Mouse (Mus musculus): Measurements from ENCODE around the gene Myh7b.
"Not testable (repeated sequence)": the region's sequence is repeated elsewhere in the genome, so short reads cannot be mapped to it uniquely, and the experiment has no call there.

Myh7b gene

GRCm38 (mm10) chr2:155605236-155605589 lies 5.8 kb upstream of the Myh7b start:
- not testable (repeated sequence) for DNase-seq

GRCm38 (mm10) chr2:155606360-155606759 lies 4.7 kb upstream of the Myh7b start:
- DNase-seq: peak; percentile 61

- no peak for DNase-seq
These were observed 980 bp downstream of the Myh7b start for GRCm38 (mm10) chr2:155611834-155612550.

DNA sequence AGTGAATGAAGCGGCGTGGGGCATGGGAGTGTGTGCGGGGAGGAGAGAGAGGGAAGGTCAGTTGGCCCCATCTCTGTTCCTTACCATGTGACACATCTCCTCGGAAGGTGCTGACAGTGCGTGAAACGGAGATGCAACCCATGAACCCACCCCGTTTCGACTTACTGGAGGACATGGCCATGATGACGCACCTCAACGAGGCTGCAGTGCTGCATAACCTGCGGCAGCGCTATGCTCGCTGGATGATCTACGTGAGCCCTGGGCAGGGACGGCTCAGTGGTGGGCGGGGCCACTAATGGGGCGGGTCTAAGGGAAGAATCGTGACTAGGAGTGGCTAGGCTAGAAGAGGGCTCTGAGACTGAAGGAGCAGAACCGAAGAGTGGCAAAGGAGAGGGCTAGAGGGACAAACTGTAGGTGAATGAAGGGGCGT lies 2.3 kb downstream of the Myh7b start:
- peak; percentile 53 for DNase-seq

GRCm38 (mm10) chr2:155613953-155614352 lies 2.9 kb downstream of the Myh7b start:
- DNase-seq: no peak

DNA sequence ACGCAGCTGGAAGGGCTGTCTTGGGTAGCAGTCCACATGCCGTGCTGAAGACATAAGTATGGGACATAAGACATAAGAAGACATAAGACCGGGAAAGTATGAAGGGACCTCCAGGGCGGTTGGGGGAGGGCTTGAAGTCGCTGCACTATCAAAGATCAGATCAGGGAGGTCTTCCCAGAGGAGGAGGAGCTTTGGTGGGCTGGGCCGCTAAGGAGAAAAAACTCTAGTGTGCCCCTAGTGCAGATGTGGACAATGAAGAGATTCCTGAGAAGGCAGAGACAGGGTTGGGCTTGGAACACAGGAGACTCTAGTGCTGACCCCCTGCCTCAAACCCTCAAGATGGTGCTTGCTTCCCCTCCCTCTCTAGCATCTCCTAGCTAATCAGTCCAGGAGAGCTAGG lies 6.0 kb downstream of the Myh7b start:
- DNase-seq: no peak

DNA sequence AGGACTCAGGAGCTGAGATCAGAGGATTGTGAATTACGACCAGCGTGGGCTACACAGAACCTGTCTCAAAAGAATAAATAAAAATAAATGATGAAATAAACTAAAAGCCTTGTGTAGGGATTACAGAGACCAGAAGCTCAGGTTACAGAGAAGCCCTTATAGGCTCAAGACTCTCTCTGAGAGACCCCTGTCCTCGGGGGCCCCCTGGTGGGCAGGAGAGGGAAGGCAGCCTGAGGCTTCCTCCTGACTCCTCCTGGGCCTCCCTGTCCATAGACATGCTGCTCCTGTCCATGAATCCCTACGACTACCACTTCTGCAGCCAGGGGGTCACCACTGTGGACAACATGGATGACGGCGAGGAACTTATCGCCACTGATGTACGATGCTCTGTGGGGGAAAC lies 8.8 kb downstream of the Myh7b start:
- DNase-seq: peak; percentile 82

DNA sequence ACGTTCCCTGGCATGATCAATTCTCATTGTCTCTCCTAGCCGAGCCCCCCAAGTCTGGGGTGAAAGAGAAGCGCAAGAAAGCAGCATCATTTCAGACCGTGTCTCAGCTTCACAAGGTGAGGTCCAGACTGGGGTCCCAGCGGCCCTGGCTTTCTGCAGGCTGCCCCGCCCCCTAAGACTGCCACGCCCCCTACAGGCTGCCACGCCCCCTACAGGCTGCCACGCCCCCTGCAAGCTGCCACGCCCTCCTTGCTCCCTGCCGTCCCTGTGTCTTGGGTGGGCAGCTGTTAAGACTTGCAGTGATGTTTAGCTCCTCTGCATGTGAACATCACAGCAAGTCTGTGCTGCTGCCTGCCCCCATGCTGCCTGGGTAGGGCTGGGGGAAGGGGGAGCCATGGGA lies 11.6 kb downstream of the Myh7b start:
- no peak for DNase-seq

GRCm38 (mm10) chr2:155623996-155624395 lies 13.0 kb downstream of the Myh7b start:
- no peak for DNase-seq

DNA sequence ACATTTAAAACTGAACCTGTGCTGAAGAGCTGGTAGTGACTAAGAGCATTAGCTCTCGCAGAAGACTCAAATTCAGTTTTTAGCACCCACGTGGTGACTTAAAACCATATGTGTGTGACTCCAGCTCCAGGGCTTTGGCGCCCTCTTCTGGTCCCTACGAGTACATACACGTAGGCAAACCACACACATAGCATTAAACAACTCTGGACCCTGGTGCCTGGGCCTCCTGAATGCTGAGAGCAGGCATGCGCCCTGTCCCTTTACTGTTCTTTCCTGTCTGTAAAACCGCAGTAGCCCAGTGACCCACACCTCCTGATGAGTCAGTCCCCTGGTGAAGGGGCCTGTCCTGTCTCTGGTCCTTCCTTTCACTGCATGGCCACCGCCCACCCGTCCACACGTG lies 13.7 kb downstream of the Myh7b start:
- no peak for DNase-seq

- no peak for DNase-seq
These were observed 15.3 kb downstream of the Myh7b start for GRCm38 (mm10) chr2:155626277-155626676.

DNA sequence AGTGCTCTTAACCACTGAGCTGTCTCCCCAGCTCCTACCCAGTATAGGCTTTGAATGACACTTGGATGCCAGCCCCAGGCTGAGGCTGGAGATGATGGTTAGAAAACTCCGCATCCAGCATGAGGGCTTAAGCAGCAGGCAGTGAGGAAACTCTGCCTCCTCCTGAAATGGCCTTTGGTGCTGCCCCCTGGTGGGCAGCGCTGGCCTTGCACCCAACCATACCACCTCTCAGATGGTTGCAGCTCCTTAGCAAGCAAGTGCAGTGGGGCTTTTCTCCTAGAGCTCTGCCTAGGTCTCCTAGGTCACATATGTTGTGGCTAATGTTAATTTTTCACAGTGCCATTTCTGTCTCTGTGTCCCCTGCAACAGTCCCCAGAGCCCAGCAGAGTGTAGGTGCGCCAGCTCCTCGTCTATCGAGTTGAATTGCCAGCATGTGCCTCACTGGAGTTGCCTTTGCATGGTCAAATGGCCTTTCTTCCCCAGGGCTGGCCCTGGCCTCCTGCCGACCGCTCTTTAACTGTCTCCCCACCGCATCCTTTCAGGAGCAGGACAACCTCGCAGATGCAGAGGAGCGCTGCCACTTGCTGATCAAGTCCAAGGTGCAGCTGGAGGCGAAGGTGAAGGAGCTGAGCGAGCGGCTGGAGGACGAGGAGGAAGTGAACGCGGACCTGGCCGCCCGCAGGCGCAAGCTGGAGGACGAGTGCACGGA lies 16.2 kb downstream of the Myh7b start:
- peak; percentile 62 for DNase-seq

DNA sequence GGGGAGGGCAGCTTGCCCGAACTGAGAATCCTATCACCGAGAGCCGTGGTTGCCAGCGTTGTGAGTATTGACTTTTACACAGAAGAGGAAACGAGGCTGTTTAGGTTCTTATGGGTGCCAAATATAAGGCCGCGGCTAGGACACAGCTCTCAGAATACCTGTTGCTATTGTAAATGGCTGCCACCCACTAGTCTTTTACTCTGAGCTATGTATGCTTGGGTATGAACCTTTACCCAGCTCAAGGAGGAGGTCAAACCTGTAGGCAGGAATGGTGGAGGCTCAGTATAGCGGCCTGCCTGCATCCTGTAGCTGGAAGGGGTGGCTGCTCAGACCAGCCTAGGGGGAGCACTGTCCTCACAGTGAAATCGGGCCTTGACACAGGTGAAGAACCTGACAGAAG lies 17.1 kb downstream of the Myh7b start:
- DNase-seq: no peak

- no peak for DNase-seq
These were observed 17.5 kb downstream of the Myh7b start for GRCm38 (mm10) chr2:155628519-155628918.

- DNase-seq: peak; percentile 83
These were observed 18.2 kb downstream of the Myh7b start for GRCm38 (mm10) chr2:155629231-155629661.

DNA sequence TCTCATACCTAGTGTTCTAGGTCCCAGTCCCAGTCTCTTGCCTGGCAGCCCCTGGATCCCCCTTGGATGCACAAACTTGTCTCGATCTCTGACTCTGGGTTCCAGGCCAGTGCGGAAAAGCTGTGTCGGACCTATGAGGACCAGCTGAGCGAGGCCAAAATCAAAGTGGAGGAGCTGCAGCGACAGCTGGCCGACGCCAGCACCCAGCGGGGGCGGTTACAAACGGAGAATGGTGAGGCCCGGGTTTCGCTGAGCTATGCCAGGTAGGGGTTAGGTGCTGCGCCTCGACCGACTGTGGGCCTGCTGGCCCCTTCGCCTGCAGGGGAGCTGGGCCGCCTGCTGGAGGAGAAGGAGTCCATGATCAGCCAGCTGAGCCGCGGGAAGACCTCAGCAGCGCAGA lies 19.1 kb downstream of the Myh7b start:
- no peak for DNase-seq

DNA sequence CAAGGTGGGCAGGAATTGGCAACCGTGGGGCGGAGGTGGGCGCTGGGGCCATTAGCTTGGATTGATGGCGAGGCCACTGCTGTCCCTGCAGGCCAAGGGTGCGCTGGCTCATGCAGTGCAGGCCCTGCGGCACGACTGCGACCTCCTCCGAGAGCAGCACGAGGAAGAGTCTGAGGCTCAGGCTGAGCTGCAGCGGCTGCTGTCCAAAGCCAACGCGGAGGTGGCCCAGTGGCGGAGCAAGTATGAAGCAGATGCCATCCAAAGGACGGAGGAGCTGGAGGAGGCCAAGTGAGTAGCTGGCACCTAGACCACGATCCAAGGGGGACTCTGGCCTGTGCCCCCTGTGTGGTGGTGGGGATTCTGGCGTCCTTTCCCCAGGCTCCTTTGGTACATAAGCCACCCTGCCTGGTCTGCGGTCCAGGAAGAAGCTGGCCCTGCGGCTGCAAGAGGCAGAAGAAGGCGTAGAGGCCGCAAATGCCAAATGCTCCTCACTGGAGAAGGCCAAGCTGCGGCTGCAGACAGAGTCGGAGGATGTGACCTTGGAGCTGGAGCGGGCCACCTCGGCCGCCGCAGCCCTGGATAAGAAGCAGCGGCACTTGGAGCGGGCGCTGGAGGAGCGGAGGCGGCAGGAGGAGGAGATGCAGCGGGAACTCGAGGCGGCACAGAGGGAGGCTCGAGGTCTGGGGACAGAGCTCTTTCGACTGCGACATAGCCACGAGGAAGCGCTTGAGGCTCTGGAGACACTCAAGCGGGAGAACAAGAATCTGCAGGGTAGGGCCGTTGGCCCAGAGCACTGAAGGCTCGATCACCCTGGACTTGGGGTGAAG lies 19.8 kb downstream of the Myh7b start:
- DNase-seq: no peak

DNA sequence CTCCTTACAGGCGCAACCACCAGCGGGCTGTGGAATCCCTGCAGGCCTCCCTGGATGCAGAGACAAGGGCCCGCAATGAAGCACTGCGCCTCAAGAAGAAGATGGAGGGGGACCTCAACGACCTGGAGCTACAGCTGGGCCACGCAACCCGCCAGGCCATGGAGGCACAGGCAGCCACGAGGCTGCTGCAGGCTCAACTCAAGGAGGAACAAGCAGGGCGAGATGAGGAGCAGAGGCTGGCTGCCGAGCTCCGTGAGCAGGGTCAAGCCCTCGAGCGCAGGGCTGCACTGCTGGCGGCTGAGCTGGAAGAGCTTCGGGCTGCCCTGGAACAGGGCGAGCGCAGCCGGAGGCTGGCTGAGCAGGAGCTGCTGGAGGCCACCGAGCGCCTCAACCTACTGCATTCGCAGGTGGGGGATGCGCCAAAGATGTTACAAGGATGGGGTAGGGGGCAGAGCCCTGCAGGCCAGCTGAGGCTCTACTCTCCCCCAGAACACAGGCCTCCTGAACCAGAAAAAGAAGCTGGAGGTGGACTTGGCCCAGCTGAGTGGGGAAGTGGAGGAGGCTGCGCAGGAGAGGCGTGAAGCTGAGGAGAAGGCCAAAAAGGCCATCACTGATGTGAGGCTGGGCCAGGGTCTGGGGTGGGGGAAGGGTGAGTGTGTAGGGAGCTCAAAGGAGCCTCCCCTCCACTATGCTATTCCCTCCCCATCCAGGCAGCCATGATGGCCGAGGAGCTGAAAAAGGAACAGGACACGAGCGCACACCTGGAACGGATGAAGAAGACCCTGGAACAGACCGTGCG lies 21.3 kb downstream of the Myh7b start:
- DNase-seq: no peak

DNA sequence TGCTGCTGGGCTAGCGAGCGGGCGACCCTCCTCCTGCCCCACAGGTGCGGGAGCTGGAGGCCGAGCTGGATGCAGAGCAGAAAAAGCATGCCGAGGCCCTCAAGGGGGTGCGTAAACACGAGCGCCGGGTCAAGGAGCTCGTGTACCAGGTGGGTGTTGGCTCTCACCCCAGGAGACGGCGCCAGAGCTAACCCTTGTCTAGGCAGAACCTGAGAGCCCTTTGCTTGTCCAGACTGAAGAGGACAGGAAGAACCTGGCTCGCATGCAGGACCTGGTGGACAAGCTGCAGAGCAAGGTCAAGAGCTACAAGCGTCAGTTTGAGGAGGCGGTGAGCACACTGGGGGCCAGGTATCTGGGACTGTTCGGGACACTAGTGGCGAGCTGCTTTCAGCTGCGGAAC lies 22.1 kb downstream of the Myh7b start:
- DNase-seq: no peak

DNA sequence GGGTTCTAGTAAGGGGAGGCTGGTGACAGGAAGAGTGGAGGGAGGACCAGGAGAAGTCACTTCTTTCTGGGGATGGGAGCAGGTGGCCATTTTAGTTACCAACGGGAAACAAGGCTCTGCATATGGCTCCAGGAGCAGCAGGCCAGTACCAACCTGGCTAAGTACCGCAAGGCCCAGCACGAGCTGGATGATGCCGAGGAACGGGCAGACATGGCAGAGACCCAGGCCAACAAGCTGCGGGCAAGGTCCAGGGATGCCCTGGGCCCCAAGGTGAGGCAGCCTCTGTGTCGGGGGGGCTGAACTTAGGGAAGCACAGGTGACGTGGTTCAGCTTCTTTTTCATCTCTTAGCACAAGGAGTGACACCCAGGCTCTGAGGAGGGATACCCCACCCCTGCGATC lies 22.7 kb downstream of the Myh7b start:
- no peak for DNase-seq

GRCm38 (mm10) chr2:155634562-155634961 lies 23.6 kb downstream of the Myh7b start:
- no peak for DNase-seq

GRCm38 (mm10) chr2:155635961-155636360 lies 24.9 kb downstream of the Myh7b start:
- no peak for DNase-seq

DNA sequence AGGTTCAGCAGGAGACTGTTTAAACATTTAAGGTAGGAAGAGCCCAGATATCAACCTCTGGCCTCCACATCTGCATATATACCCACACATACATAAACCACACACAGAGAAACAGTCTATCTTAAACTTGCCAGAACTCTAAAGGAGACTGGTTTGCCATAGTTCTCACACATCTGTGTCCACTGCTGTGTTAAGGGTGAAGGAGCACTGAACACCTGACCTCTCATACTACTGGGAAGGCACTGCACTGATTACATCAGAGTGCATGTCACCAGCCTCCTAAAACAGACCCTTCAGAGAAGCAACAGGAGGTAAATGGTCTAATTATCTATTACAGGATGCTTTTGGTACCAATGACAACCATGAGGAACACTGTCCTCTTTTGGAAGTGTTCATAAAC lies 25.9 kb downstream of the Myh7b start:
- DNase-seq: no peak

Measured in right cerebral cortex, postnatal 25 days (tissue).